Mouse (Mus musculus) olfactory bulb, adult 2 months (tissue): Measurements from ENCODE around the gene 1700067P10Rik. TPM values are rescaled to one million over a fixed set of nuclear protein-coding genes. Genes with fewer than 3 reads are reported as not detected.
A peak's percentile ranks its signal among the peaks of the same experiment; 100 is the strongest.

ENCODE experiments used
- H3K27ac ChIP-seq: fragments of 200-500 bp; 2 replicates; pipeline ENCODE4 v1.5.1; 2012; ENCODE audit warnings: low read depth, low read length; ENCODE audit not compliant: insufficient read depth
- H3K4me1 ChIP-seq: fragments of 200-500 bp; 2 replicates; pipeline ENCODE4 v1.6.1; 2012; ENCODE audit warnings: low read length; ENCODE audit not compliant: control insufficient read depth, insufficient read depth
- H3K4me3 ChIP-seq: fragments of 200-500 bp; 2 replicates; pipeline ENCODE4 v1.5.1; 2012; ENCODE audit warnings: mild to moderate bottlenecking, low read depth, low read length, moderate library complexity; ENCODE audit not compliant: insufficient read depth
- CTCF ChIP-seq: fragments of 200-500 bp; IDR thresholded peaks from 2 replicates; pipeline ENCODE4 v1.5.1; 2012; ENCODE audit warnings: low read depth, mild to moderate bottlenecking, low read length, moderate library complexity; ENCODE audit not compliant: insufficient read depth
- POLR2A ChIP-seq: fragments of 200-500 bp; IDR thresholded peaks from 2 replicates; pipeline ENCODE4 v1.6.1; 2012; ENCODE audit warnings: mild to moderate bottlenecking, low read depth, low read length, moderate library complexity; ENCODE audit not compliant: insufficient read depth
- WGBS: fragments of 180-500 bp; shearing (Covaris S2); methylation state at CpG from one replicate; pipeline ENCODE4 v1.1.7; 2018; 5-methylcytosine and 5-hydroxymethylcytosine counted together
- polyA plus RNA-seq: library from polyadenylated mRNA; stranded (reverse); fragments of >200 nt; gene quantifications from 2 replicates; pipeline ENCODE4 v1.2.4, GENCODE M21; 2012; ENCODE audit warnings: low replicate concordance; ENCODE audit not compliant: missing spikeins, insufficient read depth, insufficient read length

1700067P10Rik gene
- polyA plus RNA-seq, 1 experiment: not detected

DNA sequence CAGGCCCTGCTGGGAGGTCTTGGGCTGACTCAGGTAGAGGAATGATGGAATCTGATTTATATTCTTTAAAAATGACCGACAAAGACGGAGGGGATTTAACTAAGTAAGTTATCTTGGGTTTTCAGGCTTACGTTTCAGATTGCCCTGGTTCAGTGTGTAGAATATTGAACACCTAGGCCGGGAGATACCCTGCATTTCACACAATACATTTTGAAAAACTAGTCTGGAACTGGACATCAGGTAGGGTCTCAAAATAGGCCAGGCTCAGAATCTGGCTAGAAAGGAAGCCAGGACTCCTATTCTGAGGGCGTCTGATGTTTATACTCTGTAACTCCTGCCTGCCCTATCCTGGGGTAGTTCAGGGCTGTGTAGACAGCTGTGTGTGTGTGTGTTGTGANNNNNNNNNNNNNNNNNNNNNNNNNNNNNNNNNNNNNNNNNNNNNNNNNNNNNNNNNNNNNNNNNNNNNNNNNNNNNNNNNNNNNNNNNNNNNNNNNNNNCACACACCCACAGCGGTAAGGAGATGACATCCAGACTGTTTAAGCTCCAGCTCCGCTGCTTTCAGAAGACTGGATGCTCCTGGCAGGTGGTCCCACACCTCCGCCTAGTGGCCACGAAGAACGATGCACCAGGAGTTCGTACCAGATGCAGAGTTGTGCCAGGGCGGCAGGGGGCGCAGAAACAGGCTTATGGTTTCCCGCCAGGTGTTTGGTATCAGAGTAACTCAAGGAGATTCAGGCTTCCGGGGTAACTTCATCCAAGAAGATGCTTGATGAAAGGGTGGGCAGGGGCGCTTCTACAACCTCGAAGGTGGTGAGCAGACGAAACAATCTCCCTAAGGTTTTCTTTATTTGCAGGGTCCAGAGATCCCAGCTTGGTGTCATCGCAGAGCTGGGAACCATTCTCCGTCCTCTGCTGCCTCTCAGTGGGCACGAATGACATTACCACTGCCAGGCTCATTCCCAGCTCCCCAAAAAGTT is 11.6 kb downstream of the 1700067P10Rik start:
- WGBS: 13% methylated on average over 21 of the region's 21 CpGs
- TF ChIP-seq CTCF: peak; percentile 99
- TF ChIP-seq POLR2A: no peak

DNA sequence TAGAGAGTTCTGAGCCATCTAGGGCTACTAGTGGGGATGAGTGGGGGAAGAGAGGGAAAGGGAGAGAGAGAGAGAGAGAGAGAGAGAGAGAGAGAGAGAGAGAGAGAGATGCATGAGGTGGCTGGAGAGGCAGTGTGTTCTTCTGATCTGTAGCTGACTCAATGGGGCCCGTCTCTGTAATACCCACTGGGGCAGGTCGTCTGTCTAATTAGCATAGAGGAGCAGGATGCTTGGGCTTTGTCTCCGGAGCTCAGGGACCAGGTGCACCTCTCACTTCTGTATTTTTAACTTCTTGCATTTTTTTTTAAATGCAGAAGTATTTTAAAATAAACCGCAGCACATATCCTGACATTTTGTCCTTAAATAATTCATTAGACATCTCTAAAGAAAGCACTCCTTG is 18.2 kb downstream of the 1700067P10Rik start:
- 66% methylated on average over 4 of the region's 4 CpGs for WGBS
- Histone ChIP-seq H3K27ac (no peak overlapping the region), H3K4me1 (no peaks in the 10 kb centered on the region), H3K4me3 (no peak overlapping the region)
- TF ChIP-seq CTCF (no peak), POLR2A (no peak)

More for the DNA sequence above, 11.6 kb downstream of the 1700067P10Rik start:
- H3K27ac ChIP-seq: no peak overlapping the region
- H3K4me3 ChIP-seq: peak overlapping the region; percentile 9; the same call in 1 of the 2 replicates
- H3K4me1 ChIP-seq: peaks cover 31% of the 10 kb centered on the region

DNA sequence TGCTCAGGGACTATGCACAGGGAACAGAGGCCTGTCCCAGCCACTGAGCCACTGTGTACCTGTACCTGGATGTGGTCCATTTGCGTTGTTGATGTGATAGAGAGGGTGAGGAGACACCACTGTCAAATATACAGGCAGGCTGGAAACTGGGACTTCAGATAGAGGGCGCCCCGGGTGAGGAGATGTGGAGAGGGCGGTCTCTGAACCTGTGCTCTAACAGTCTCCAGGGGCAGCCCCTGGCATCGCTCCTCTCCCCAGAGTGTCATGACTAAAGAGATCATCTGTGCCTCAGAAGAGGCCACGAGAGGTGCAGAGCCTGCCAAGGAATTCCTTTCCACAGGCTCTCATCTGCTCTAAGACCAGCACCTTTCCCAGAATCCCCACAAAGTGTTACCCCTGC is 18.7 kb downstream of the 1700067P10Rik start:
- no peaks in the 10 kb centered on the region for H3K4me1 ChIP-seq
- no peak overlapping the region for H3K27ac ChIP-seq
- TF ChIP-seq POLR2A (no peak), CTCF (no peak)
- H3K4me3 ChIP-seq: no peak overlapping the region
- WGBS: 82% methylated on average over 6 of the region's 6 CpGs

DNA sequence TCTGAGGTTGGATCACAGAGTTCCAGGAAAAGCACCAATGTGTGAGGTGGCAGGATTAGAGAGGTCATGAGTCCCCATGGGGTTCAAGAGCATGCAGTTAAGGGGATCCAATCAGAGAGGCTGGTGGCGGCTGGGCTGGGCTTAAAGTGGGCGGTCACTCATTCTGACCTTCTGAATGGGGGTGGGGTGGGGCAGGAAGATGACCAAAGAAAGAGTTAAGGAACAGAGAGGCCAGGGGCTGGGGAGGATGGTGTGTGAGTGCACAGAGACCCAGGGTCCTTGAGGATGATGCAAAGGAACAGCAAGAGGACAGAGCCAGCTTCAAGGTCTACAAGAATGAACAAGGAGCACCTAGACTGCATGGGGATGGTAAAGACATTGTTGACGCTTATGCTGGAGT is 19.4 kb downstream of the 1700067P10Rik start:
- TF ChIP-seq POLR2A (no peak), CTCF (no peak)
- H3K4me1 ChIP-seq: no peaks in the 10 kb centered on the region

DNA sequence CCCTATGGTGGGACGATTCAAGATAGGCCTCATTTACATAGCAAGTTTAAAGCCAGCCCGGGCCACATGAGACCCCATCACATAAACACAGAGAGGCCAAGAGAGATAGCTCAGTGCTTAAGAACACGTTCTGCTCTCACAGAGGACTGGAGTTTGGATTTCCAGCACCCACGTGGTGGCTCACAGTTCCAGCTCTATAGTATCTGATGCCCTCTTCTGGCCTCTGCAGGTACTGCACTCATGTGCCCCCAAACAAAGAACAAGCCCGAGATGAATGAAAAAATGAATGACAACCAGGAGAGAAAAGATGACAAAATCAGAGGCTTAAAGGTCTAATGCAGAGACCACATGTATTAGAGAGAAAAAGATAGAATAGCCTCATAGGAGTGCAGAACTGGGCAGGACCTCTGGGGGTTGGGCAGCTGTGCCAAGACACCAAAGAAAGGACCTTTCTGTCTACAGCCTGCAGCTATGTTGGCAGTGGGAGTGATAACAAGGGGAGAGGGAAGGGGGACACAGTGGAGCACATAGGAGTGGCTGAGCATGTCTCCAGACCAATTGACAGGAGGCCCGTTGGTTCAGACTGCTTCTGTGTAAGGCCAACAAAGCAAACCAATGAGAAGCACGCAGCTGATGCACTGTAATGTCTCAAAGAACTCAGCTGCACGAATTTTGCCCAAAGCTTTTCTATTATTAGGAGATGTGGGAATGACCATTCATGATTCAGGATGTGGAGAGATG is 21.6 kb downstream of the 1700067P10Rik start:
- TF ChIP-seq POLR2A: no peak
- no peak for TF ChIP-seq CTCF
- Histone ChIP-seq H3K4me1 (no peaks in the 10 kb centered on the region), H3K4me3 (no peak overlapping the region), H3K27ac (no peak overlapping the region)
- 37% methylated on average over 8 of the region's 8 CpGs for WGBS

More for the DNA sequence above, 19.4 kb downstream of the 1700067P10Rik start:
- 89% methylated on average over 3 of the region's 3 CpGs for WGBS
- Histone ChIP-seq H3K4me3 (no peak overlapping the region), H3K27ac (no peak overlapping the region)

DNA sequence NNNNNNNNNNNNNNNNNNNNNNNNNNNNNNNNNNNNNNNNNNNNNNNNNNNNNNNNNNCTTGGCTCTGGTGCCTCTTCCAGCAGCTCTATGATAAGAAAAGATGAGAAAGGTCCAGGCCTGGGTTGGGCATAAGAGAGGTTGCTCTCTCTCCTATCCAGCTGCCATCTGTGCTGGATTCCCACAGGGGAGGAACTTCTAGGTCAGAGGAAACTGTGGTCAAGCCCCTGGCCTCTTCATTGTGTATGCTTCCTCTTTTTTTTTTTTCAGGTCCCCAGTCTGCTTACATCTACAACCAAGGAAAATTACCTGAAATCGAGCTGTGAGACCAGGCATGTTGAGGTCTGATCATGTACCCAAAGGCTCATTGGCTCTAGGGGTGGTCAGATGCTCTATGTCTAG is 29.5 kb downstream of the 1700067P10Rik start:
- no peak overlapping the region for H3K4me3 ChIP-seq
- H3K4me1 ChIP-seq: no peaks in the 10 kb centered on the region
- TF ChIP-seq POLR2A: no peak
- no peak for TF ChIP-seq CTCF
- WGBS: 79% methylated on average over 1 of the region's 1 CpGs
- H3K27ac ChIP-seq: no peak overlapping the region

DNA sequence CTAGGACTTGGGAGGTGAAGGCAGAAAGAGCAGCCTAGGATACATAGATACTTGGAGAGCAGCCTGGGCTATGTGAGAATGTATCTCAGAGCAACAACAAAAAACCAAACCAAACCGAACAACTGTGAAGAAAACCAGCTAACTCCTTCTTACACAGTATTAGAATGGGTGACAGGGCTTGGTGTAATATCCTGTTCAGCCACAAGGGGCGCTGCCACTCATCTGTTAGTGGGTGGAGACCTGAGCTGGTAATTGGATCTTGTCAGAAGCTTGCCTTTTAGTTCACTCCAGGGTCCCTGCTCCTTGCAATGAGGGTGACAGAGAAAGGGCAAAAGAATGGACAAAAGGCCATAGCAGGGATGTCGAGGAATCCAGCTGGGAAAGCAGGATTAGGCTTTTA is 30.5 kb downstream of the 1700067P10Rik start:
- TF ChIP-seq CTCF (no peak), POLR2A (no peak)
- no peak overlapping the region for H3K27ac ChIP-seq
- no peaks in the 10 kb centered on the region for H3K4me1 ChIP-seq
- no peak overlapping the region for H3K4me3 ChIP-seq
- WGBS: 23% methylated on average over 3 of the region's 3 CpGs

DNA sequence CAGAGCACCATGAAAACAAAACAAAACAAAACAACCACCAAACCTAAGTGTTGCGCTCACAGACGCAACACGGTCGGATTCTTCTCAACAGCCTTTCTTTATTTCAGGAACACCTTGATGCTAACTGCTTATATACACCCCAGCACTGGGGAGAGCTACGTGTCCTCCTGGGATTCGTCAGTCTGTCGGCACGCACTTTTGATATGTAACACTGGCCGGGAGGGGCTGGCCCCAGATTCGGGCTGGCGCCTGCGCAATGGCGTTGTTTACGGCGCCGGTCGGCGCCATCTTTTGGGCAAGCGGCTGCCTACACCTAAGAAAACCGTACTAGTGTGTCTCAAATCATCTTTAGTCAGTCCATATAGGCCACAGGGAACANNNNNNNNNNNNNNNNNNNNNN is 31.3 kb downstream of the 1700067P10Rik start:
- Histone ChIP-seq H3K4me1 (no peaks in the 10 kb centered on the region), H3K4me3 (no peak overlapping the region), H3K27ac (no peak overlapping the region)
- TF ChIP-seq CTCF: no peak
- TF ChIP-seq POLR2A: no peak
- WGBS: 94% methylated on average over 20 of the region's 20 CpGs

DNA sequence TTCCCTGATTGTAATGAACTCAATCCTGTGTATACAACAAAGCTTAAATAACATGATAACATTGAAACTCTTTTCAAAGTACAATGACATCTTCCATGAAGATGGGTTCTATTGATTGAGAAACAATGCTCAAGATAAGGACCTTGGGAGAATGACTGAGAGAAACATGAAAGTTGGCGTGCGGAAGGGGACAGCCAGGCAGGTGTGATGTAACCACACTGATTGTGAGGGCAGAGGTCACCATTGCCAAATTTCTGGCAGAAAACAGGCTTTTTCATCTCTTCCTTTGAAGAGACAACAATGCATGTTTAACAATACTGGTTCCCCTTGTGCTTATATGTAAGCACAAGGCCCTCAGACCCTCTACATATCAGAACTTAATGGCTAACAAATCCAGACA is 43.7 kb downstream of the 1700067P10Rik start:
- TF ChIP-seq POLR2A (no peak), CTCF (no peak)
- no peaks in the 10 kb centered on the region for H3K4me1 ChIP-seq
- H3K27ac ChIP-seq: no peak overlapping the region
- 99% methylated on average over 2 of the region's 2 CpGs for WGBS
- H3K4me3 ChIP-seq: no peak overlapping the region

Other genes with a start within 250 kb of the 1700067P10Rik start
- gene Foxp4, start 164.7 kb upstream of the 1700067P10Rik start, polyA plus RNA-seq: not detected in 2 replicates
- gene 1700122O11Rik, start 51.0 kb upstream of the 1700067P10Rik start, polyA plus RNA-seq: not detected in 2 replicates
- gene 9830107B12Rik, start 56.9 kb downstream of the 1700067P10Rik start, polyA plus RNA-seq: not detected in 2 replicates
- not detected in 2 replicates for gene A530064D06Rik, start 78.0 kb downstream of the 1700067P10Rik start, polyA plus RNA-seq
- not detected in 2 replicates for gene Trem1, start 143.4 kb downstream of the 1700067P10Rik start, polyA plus RNA-seq
- not detected in 2 replicates for gene Trem3, start 158.5 kb downstream of the 1700067P10Rik start, polyA plus RNA-seq
- not detected in 2 replicates for gene Treml4, start 175.0 kb downstream of the 1700067P10Rik start, polyA plus RNA-seq
- gene Treml2, start 210.2 kb downstream of the 1700067P10Rik start, polyA plus RNA-seq: not detected in 2 replicates
- gene B430306N03Rik, start 226.8 kb downstream of the 1700067P10Rik start, polyA plus RNA-seq: not detected in 2 replicates